Mouse (Mus musculus) bone marrow macrophage, adult 2 months (primary cell): ENCODE data around the gene S100a3.

Source experiments
- CTCF ChIP-seq: IDR thresholded peaks from 2 replicates; pipeline ENCODE4 v1.5.1; 2012; ENCODE audit warnings: low read depth, mild to moderate bottlenecking, low read length, moderate library complexity
- POLR2A ChIP-seq: IDR thresholded peaks from 2 replicates; pipeline ENCODE4 v1.6.1; 2012; ENCODE audit warnings: mild to moderate bottlenecking, low read depth, low read length, borderline replicate concordance

GRCm38 (mm10) chr3:90603623-90604022, 43.2 kb downstream of the S100a3 start, which contains the start of gene S100a4:
- no peak for TF ChIP-seq CTCF
- no peak for TF ChIP-seq POLR2A
